ENCODE assay signal across 8 mouse cellular contexts in genomic region chr15:78925129-78925528, GRCm38 (mm10). TPM values are rescaled to one million over a fixed set of nuclear protein-coding genes. Genes with fewer than 3 reads are reported as not detected.
DNase-seq lines count a peak whose midpoint lies in the region; ATAC-seq and TF ChIP-seq lines count a peak whose summit lies in the region.

No protein-coding gene starts in this region.

- peaks cover 26% of the 10 kb centered on the region for H3K27me3 ChIP-seq in hindbrain, embryonic 13.5 days
- peaks cover 15% of the 10 kb centered on the region for H3K27me3 ChIP-seq in hindbrain, embryonic 14.5 days (ENCODE audit: control insufficient read depth, insufficient read depth, low read length)
- H3K27me3 ChIP-seq in neural tube, embryonic 13.5 days = peaks cover 11% of the 10 kb centered on the region

- no peak for ATAC-seq in hindbrain, embryonic 13.5 days (ENCODE audit: low FRiP score)
- ATAC-seq in hindbrain, embryonic 14.5 days (ENCODE audit: low FRiP score) = no peak
- ATAC-seq in neural tube, embryonic 13.5 days (ENCODE audit: low read depth) = no peak
- no peak for ATAC-seq in erythroid progenitor cell, adult 5-6 weeks (replicated peaks; ENCODE audit: low FRiP score, poor library complexity, severe bottlenecking)

- TF ChIP-seq CTCF in layer of hippocampus, adult 2 months (conservative IDR thresholded peaks at IDR 0.05) = no peak

- H3K9me3 ChIP-seq in hindbrain, embryonic 13.5 days = no peaks in the 10 kb centered on the region
- H3K9me3 ChIP-seq in hindbrain, embryonic 14.5 days (ENCODE audit: control insufficient read depth, low read length) = no peaks in the 10 kb centered on the region
- no peaks in the 10 kb centered on the region for H3K9me3 ChIP-seq in neural tube, embryonic 13.5 days

- H3K4me2 ChIP-seq in hindbrain, embryonic 13.5 days = no peak overlapping the region
- H3K4me2 ChIP-seq in hindbrain, embryonic 14.5 days (replicated peaks) = no peak overlapping the region
- H3K4me2 ChIP-seq in neural tube, embryonic 13.5 days = no peak overlapping the region

- H3K27ac ChIP-seq in hindbrain, embryonic 13.5 days = no peak overlapping the region
- no peak overlapping the region for H3K27ac ChIP-seq in hindbrain, embryonic 14.5 days
- H3K27ac ChIP-seq in neural tube, embryonic 13.5 days (replicated peaks) = 0 out of 2 replicates have a peak overlapping the region, but pooled peaks have one; percentile 74
- no peak overlapping the region for H3K27ac ChIP-seq in layer of hippocampus, adult 2 months

- no peak overlapping the region for H3K4me3 ChIP-seq in hindbrain, embryonic 13.5 days
- H3K4me3 ChIP-seq in hindbrain, embryonic 14.5 days (replicated peaks; ENCODE audit: low read length) = no peak overlapping the region
- no peak overlapping the region for H3K4me3 ChIP-seq in neural tube, embryonic 13.5 days
- H3K4me3 ChIP-seq in layer of hippocampus, adult 2 months = no peak overlapping the region

- peaks cover 33% of the 10 kb centered on the region for H3K4me1 ChIP-seq in hindbrain, embryonic 13.5 days (replicated peaks)
- H3K4me1 ChIP-seq in hindbrain, embryonic 14.5 days (replicated peaks; ENCODE audit: control insufficient read depth, insufficient read depth, low read length) = peaks cover 17% of the 10 kb centered on the region
- H3K4me1 ChIP-seq in neural tube, embryonic 13.5 days (replicated peaks) = peaks cover 38% of the 10 kb centered on the region

- DNase-seq in hindbrain, embryonic 14.5 days (ENCODE audit: low spot score) = no peak
- peak; percentile 64 to 80 for DNase-seq in adrenal gland, postnatal 36 days
- peak; percentile 39 to 55 for DNase-seq in kidney, adult 8-10 months
- no peak for DNase-seq in thymus, postnatal 25 days
- DNase-seq in layer of hippocampus, adult 2 months (ENCODE audit: low spot score in 2 of 2) = no peak

- 28% methylated on average over 8 of the region's 8 CpGs for WGBS in hindbrain, embryonic 13.5 days
- 35% methylated on average over 8 of the region's 8 CpGs for WGBS in hindbrain, embryonic 14.5 days
- WGBS in neural tube, embryonic 13.5 days = 38% methylated on average over 8 of the region's 8 CpGs

- H3K36me3 ChIP-seq in hindbrain, embryonic 13.5 days = no peaks in the 10 kb centered on the region
- H3K36me3 ChIP-seq in hindbrain, embryonic 14.5 days (replicated peaks; ENCODE audit: control insufficient read depth, insufficient read depth) = no peaks in the 10 kb centered on the region
- no peaks in the 10 kb centered on the region for H3K36me3 ChIP-seq in neural tube, embryonic 13.5 days

- peak overlapping the region; percentile 13; the same call in 1 of the 2 replicates for H3K9ac ChIP-seq in hindbrain, embryonic 13.5 days
- no peak overlapping the region for H3K9ac ChIP-seq in hindbrain, embryonic 14.5 days
- no peak overlapping the region for H3K9ac ChIP-seq in neural tube, embryonic 13.5 days

RNA-seq across cellular contexts. Expression of gene Lgals1, which starts 1.4 kb away (rescaled TPM):
- polyA plus RNA-seq in hindbrain, embryonic 13.5 days (2015; fragmentation: Nextera tagmentation; extraction: Ambion mirVana) = 193 and 202 TPM in 2 replicates
- 117 and 157 TPM in 2 replicates for polyA plus RNA-seq in hindbrain, embryonic 14.5 days (2014; fragmentation: Nextera tagmentation; extraction: Ambion mirVana)
- 100 to 1,000 TPM; 303 to 486 TPM for total RNA-seq in adrenal gland, postnatal 36 days (2021)
- polyA plus RNA-seq in neural tube, embryonic 13.5 days (2015; fragmentation: Nextera tagmentation; extraction: Ambion mirVana) = 273 and 356 TPM in 2 replicates
- total RNA-seq in layer of hippocampus, adult 2 months (2021) = 10 to 100 TPM; 18.9 to 20.2 TPM
- total RNA-seq in erythroid progenitor cell, adult 5-6 weeks (2015; ENCODE audit: low replicate concordance) = 66.7 and 92.6 TPM in 2 replicates
- 67.5 and 70.4 TPM in 2 replicates for total RNA-seq in erythroid progenitor cell, adult 5-6 weeks (2017; ENCODE audit: low replicate concordance)

RNA-seq across cellular contexts. Expression of gene Nol12, which starts 9.6 kb away (rescaled TPM):
- polyA plus RNA-seq in hindbrain, embryonic 13.5 days (2015; fragmentation: Nextera tagmentation; extraction: Ambion mirVana) = 57.4 and 62.3 TPM in 2 replicates
- polyA plus RNA-seq in hindbrain, embryonic 14.5 days (2014; fragmentation: Nextera tagmentation; extraction: Ambion mirVana) = 57.7 and 59.2 TPM in 2 replicates
- 10 to 100 TPM; 41.5 to 47.4 TPM for total RNA-seq in adrenal gland, postnatal 36 days (2021)
- polyA plus RNA-seq in neural tube, embryonic 13.5 days (2015; fragmentation: Nextera tagmentation; extraction: Ambion mirVana) = 57.1 and 60.8 TPM in 2 replicates
- total RNA-seq in layer of hippocampus, adult 2 months (2021) = 10 to 100 TPM; 41.4 to 41.8 TPM
- total RNA-seq in erythroid progenitor cell, adult 5-6 weeks (2015; ENCODE audit: low replicate concordance) = 12.6 and 22.6 TPM in 2 replicates
- total RNA-seq in erythroid progenitor cell, adult 5-6 weeks (2017; ENCODE audit: low replicate concordance) = 6.8 and 11.2 TPM in 2 replicates

RNA-seq across cellular contexts. Expression of gene Pdxp, which starts 11.4 kb away (rescaled TPM):
- 62.7 and 64.3 TPM in 2 replicates for polyA plus RNA-seq in hindbrain, embryonic 13.5 days (2015; fragmentation: Nextera tagmentation; extraction: Ambion mirVana)
- 105 and 121 TPM in 2 replicates for polyA plus RNA-seq in hindbrain, embryonic 14.5 days (2014; fragmentation: Nextera tagmentation; extraction: Ambion mirVana)
- 1 to 10 TPM; 3.3 to 3.7 TPM for total RNA-seq in adrenal gland, postnatal 36 days (2021)
- 46.3 and 53.6 TPM in 2 replicates for polyA plus RNA-seq in neural tube, embryonic 13.5 days (2015; fragmentation: Nextera tagmentation; extraction: Ambion mirVana)
- total RNA-seq in layer of hippocampus, adult 2 months (2021) = 100 to 1,000 TPM; 162 to 172 TPM
- 0.72 and 2.1 TPM in 2 replicates for total RNA-seq in erythroid progenitor cell, adult 5-6 weeks (2015; ENCODE audit: low replicate concordance)
- 1.4 TPM in 1 of 2 replicates, not detected in the other for total RNA-seq in erythroid progenitor cell, adult 5-6 weeks (2017; ENCODE audit: low replicate concordance)

RNA-seq across cellular contexts. Expression of gene Triobp, which starts 22.4 kb away (rescaled TPM):
- 31.6 and 36.6 TPM in 2 replicates for polyA plus RNA-seq in hindbrain, embryonic 13.5 days (2015; fragmentation: Nextera tagmentation; extraction: Ambion mirVana)
- 37.4 and 41.1 TPM in 2 replicates for polyA plus RNA-seq in hindbrain, embryonic 14.5 days (2014; fragmentation: Nextera tagmentation; extraction: Ambion mirVana)
- 100 to 1,000 TPM; 111 to 142 TPM for total RNA-seq in adrenal gland, postnatal 36 days (2021)
- 33.4 and 40.1 TPM in 2 replicates for polyA plus RNA-seq in neural tube, embryonic 13.5 days (2015; fragmentation: Nextera tagmentation; extraction: Ambion mirVana)
- 10 to 100 TPM; 10.0 to 13.4 TPM for total RNA-seq in layer of hippocampus, adult 2 months (2021)
- 40.7 and 72.8 TPM in 2 replicates for total RNA-seq in erythroid progenitor cell, adult 5-6 weeks (2015; ENCODE audit: low replicate concordance)
- total RNA-seq in erythroid progenitor cell, adult 5-6 weeks (2017; ENCODE audit: low replicate concordance) = 46.2 and 61.3 TPM in 2 replicates

RNA-seq across cellular contexts. Expression of gene Sh3bp1, which starts 25.6 kb away (rescaled TPM):
- 3.8 and 4.5 TPM in 2 replicates for polyA plus RNA-seq in hindbrain, embryonic 13.5 days (2015; fragmentation: Nextera tagmentation; extraction: Ambion mirVana)
- polyA plus RNA-seq in hindbrain, embryonic 14.5 days (2014; fragmentation: Nextera tagmentation; extraction: Ambion mirVana) = 3.7 and 5.5 TPM in 2 replicates
- 1 to 10 TPM; 7.2 to 8.5 TPM for total RNA-seq in adrenal gland, postnatal 36 days (2021)
- polyA plus RNA-seq in neural tube, embryonic 13.5 days (2015; fragmentation: Nextera tagmentation; extraction: Ambion mirVana) = 6.2 and 6.8 TPM in 2 replicates
- total RNA-seq in layer of hippocampus, adult 2 months (2021) = 10 to 100 TPM; 27.7 to 41.8 TPM
- total RNA-seq in erythroid progenitor cell, adult 5-6 weeks (2015; ENCODE audit: low replicate concordance) = 17.7 and 21.4 TPM in 2 replicates
- 0.26 and 7.1 TPM in 2 replicates for total RNA-seq in erythroid progenitor cell, adult 5-6 weeks (2017; ENCODE audit: low replicate concordance)

Comparison
In these comparisons a context has a peak if more than half of its experiments do, and no peak if none do; other contexts are left out.
1. DNase-seq: peak in adrenal gland, postnatal 36 days (2 of 2) and kidney, adult 8-10 months (2 of 2); none in hindbrain, embryonic 14.5 days (single experiment), thymus, postnatal 25 days (single experiment) and layer of hippocampus, adult 2 months (0 of 2).
2. RNA of gene Pdxp, which starts 11.4 kb away (total RNA-seq): 162 to 172 TPM in layer of hippocampus, adult 2 months; 3.3 to 3.7 TPM in adrenal gland, postnatal 36 days and 0.72 to 2.1 TPM in erythroid progenitor cell, adult 5-6 weeks; every median in the first group is over 10 times any median in the second.